Mouse (Mus musculus) cerebellum, postnatal 4 days (tissue): Measurements from ENCODE around the gene Ubxn4.
"Not testable (repeated sequence)": the region's sequence is repeated elsewhere in the genome, so short reads cannot be mapped to it uniquely, and the experiment has no call there.

Experiments used
- DNase-seq, 2 experiments: peaks; one replicate each; pipeline ENCODE4 v3.0.0; 2022; ENCODE audit warnings: low spot score in 2 of 2, mixed read lengths in 1 of 2

The Ubxn4 gene

DNA sequence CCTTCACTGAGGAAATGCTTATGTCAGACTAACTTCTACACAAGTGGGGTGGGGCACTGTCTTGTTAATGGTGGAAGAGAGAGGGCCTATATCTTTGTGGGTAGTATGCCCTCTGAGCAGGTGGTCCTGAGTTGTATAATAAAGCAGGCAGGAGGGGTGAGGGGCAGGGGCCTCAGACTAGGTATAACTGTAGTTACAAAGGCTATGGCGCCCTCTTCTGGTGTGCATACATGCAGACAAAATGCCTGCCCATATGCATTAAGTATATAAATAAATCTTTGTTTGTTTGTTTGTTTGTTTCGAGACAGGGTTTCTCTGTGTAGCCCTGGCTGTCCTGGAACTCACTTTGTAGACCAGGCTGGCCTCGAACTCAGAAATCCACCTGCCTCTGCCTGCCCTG lies 65.3 kb downstream of the Ubxn4 start:
- no peak for DNase-seq

DNA sequence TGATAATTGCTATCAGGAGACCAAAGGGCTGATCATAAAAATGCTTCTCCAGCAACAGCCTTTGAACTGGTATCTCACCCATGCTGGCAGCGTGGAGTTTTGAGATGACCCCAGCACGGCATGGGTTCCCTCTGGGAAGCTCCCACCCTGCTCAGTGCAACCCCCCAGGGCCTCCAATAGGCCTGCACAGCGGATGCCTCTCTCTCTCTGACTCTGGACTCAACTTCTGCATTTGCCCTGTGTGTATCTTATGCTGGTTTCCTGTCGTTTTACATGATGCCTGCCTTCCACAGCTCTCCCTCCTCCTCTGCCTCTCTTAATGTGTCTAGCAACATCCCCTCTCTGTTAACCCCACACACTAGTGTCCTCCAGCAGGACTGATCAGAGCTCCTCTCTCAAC lies 70.9 kb downstream of the Ubxn4 start:
- no peak for DNase-seq

DNA sequence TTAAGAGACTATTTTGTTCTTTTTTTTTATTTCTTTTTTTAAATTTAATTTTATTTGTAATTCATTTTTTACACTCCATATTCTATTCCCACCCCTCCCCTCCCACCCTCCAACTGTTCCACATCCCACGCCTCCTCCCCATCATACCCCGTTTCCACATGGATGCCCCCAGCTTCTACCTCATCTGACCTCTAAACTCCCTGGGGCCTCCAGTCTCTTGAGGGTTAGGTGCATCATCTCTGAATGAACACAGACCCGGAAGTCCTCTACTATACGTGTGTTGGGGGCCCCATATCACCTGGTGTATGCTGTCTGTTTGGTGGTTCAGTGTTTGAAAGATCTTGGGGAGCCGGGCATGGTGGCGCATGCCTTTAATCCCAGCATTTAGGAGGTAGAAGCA lies 75.5 kb downstream of the Ubxn4 start:
- DNase-seq = not testable (repeated sequence)

DNA sequence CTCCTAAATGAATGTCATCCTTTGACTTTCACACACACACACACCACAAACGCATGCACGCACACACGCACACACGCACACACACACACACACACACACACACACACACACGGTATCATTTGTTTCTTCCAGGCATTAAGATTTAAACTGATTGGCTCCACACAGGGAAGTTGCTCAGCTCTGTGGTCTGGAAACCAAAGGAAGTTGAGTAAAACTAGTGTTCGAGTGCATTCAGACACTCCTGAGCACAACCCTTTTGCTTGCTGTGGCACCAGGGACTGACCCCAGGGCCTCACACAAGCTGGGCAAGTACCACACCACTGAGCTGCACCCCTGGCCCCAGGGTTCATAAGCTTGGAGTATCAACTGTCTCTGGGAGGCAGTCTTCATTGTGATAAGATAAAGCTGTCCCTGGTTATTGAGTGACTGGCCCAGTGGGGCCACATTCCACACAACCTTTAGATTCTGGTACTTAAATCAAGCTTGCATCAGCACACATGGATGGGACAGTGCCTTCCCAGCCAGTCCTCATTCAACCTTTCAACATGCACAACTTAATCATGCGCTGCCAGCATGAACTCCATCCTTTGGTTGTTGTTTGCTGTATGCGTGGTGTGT lies 79.4 kb downstream of the Ubxn4 start:
- DNase-seq = no peak

DNA sequence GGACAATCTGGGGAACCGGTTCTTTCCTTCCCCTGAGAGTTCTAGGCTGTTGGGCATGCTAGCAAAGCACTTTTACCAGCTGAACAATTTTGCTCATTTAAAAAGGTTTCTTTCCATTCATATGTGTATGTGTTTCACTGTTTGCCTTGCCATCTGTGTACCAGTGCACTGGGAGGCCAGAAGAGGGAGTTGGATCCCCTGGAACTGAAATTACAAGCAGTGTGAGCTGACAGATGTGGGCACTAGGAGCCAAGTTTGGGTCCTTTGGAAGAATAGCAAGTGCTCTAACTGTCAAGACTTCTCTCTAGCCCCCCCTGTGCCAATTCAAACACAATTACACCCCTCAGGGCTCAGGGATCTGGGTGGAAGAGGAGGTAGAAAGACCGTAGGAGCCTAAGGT lies 81.0 kb downstream of the Ubxn4 start:
- DNase-seq = no peak

DNA sequence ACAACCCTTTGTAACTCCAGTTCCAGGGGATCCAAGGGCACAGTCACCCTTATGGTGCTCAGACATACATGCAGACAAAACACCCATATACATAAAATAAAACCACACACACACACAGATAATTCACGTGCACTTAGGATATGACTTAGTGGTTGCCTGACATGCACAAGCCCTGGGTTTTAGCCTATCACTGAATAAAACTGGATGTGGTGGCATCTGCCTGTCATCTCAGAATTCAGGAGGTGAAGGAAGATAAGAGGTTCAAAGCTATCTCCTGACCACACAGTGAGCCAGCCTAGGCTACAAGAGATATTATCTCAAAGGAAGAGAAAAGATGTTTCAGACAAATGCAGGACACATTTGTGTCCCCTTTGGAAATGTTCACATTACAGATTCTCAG lies 83.4 kb downstream of the Ubxn4 start:
- DNase-seq = no peak

DNA sequence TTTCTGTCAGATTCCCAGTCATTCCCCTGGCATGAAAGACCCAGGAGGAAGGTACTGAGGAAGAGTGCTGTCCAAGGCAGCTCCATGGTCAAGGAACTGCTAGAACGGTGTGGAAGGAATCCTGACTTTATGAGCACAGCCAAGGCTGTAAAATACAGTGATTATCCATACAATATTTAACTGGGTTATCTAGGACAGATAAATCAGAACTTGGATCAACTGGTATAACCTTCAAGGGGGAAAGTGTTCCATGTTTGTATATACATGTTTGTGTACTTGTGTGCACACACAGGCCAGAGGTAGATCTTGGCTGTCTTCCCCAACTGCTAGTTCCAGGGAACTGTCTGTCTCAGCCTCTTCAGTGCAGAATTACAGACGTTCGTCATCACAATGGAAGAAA lies 84.5 kb downstream of the Ubxn4 start, which contains the start of gene Lct:
Lct (minus strand) TSS at position 101 of the 400 bp plus-strand sequence.
- no peak for DNase-seq
